Mouse (Mus musculus) right cerebral cortex, postnatal 4 days (tissue): Measurements from ENCODE around the gene Zfp982.
"Not testable (repeated sequence)": the region's sequence is repeated elsewhere in the genome, so short reads cannot be mapped to it uniquely, and the experiment has no call there.

Experiments
- DNase-seq: peaks from one replicate; pipeline ENCODE4 v3.0.0-alpha.2; 2022

Gene Zfp982

DNA sequence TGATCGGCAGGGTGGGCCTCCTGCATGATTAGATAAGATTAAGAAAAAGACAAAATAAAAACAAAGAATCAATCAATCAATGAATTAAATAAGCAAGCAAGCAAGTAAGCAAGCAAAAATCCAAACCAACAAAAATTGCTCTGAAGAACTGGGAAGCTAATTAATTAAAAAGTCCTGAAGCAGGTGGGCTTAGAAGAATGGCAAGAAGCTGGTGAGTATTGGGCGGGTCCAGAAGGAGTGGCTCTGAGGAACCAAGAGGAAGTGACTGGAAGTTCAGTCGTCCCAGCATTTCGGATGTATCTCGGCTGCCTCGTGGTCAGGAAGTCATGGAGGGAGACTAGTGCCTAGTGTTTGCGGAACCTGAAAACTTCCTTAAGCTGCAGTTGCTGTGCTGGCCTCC is at the start of gene Zfp982:
TSS of gene Zfp982 (plus strand) at position 301 of the 400 bp plus-strand sequence.
- DNase-seq: not testable (repeated sequence)

DNA sequence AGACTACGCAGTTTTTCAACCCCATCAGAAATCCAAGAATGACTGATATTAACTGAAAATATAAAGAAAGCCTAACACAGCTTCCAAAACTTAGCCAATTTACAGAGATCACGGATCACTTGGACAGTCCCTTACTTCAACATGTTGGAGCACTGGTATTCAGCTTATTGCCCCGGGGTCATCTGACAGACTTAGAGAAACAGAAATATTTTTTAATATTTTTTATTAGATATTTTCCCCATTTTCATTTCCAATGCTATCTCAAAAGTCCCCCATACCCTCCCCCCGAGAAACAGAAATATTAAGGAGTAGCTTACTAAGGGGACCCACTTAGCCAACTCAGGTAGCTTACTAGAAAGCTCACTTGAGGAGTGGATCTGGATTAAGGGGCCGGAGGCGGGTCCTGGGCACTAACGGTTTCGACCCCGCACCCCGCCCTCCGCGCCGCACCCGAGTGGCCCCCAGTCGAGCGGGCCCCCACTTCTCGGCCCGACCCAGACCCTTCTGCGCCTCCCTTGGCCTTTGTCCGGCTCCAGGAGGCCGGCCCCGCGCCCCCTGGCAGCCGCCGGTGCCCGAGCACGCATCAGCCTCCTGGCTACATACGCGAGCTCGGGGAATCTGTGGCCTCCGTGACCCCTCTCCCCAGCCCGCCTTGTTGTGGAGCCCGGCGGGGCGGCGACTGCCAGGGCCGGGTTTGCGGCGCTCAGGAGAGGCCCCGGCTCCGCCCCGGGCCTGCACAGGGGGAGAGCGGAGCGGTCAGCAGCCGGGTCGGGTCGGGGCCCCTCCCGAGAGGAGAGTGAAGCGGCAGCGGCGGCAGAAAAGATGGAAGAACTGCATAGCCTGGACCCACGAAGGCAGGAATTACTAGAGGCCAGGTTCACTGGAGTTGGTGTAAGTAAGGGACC is 49.3 kb upstream of the Zfp982 start:
- peak; percentile 30 for DNase-seq

DNA sequence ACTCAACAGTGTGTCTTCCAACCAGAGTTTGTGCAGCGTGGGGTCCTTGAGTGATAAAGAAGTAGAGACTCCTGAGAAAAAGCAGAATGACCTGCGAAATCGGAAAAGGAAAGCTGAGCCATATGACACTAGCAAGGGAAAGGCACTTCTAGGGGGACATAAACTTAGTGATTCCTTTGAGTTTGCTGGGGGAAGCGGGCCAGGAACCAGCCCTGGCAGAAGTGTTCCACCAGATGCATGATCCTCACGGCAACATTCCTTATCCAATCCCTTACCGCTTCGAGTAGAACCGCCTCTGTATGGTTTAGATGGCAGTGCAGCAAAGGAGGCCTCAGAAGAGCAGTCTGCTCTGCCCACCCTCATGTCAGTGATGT is 48.7 kb upstream of the Zfp982 start:
- not testable (repeated sequence) for DNase-seq

DNA sequence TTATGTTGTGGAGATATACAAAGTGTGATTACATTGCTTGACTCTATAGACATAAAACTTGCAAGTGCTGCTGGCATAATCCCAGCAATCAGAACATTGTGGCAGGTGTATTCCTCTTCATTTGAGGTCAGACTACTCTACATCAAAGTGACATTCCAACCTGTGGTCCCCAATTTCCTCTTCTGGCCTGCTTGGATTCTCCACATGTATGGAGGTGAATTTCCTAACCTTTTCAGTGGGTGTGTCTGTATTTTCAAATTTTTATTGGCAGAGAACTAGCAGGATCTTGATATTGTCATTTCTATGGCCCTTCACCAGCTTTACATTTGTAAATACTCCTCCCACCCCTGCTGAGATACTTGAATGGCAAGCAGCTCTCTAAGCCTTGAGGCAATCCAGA is 46.8 kb upstream of the Zfp982 start:
- not testable (repeated sequence) for DNase-seq

DNA sequence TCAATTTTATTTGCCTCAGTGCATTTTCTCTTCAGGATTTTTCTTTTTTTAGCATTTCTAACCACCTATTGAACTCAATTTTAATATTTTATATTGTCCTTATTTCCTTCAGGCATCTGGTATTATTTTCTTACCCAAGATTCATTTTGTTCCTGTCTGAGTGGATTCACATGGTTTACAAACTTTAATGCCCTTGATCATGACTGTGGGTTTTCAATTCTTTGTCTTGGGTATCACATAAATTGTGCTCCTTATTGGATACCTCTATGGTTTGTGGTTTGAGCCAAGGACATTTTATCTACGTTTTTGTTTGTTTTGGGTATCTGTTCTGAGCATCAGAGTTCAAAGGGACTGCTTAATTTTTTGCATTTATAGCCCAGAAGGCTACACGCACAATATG is 43.9 kb upstream of the Zfp982 start:
- no peak for DNase-seq

DNA sequence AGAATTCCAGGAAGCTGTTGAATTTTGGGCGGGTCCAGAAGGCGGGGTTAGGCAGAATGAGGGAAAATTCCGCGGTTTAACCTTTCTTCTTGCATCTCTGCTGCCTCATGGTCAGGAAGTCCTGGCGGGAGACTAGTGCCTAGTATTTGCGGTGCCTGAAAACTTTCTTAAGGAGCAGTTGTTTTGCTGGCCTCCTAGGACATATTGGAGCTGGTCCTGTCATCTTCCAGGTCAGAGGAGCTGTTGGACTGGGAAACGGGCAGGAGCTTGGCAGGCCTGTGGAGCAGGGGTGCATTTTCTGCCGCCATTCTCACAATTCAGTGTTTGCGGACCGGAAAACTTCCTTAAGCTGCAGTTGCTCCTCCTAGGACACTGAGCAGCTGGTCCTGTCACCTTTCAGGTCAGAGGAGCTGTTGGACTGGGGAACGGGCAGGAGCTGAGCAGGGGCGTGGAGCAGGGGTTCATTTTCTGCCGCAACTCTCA is 43.1 kb upstream of the Zfp982 start:
- no peak for DNase-seq

DNA sequence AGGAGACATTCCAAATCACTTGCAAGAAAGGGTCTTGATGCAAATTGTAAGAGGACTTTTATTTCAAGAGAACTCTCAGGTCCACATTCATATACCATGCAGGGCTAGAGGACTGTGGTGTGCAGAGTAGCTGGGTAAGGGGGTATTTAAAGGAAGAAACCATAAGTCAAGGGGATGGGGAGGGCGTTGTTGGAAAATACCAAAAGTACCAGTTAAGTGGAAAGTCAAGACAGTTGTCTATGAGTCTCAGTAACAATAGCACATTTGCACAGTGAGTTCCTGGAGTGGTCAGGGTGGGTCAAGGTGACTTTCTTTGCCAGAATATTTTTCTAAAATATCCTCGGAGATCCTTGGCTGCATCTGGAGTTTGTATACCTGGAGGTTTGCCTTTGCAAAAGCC is 42.2 kb upstream of the Zfp982 start:
- DNase-seq: not testable (repeated sequence)

DNA sequence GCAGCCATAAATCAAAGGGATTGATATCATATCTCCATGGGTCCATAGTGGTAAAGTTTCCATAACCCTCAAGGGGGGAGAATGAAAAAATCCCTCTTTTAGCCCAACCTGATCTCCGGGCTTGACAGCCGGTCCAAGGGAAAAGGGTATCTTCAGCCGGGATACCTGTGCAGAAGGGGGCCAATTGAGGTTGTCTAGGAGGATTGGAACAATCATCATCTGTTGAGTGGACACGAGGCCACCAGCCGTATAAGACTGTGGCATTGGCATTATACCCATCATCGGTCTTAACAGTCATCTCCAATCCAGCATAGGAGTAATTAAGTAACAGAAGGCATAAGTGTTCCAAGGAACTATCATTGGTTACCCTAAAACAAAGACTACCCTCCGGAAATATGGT is 25.0 kb upstream of the Zfp982 start:
- not testable (repeated sequence) for DNase-seq

DNA sequence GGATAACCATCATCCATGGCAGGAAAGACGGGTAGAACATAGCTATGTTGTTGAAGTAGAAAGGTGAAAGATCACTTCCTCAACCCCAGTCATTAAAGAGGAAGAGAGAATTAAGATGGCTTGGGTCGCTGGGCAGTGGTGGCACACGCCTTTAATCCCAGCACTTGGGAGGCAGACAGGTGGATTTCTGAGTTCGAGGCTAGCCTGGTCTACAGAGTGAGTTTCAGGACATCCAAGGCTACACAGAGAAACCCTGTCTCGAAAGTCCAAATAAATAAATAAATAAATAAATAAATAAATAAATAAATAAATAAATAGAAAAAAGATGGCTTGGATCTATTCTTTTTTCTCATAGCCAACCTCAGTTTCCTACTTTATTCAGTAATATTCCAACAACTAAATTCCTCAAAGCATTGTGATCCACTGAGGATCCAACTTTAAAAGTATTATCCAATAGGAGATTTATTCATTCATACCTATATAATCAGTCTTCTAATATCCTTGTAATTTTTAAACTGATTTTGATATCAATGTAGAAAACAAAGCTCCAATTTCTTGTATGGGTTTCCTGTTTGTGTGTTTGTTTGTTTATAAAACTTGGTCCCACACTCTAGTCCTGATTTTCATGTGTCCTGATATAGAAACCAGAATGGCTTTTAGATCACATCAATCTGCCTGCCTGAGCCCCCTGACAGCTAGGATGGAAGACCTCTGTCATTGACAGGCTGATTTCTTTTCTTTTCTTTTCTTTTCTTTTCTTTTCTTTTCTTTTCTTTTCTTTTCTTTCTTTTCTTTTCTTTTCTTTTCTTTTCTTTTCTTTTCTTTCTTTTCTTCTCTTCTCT is 6.8 kb downstream of the Zfp982 start:
- not testable (repeated sequence) for DNase-seq

DNA sequence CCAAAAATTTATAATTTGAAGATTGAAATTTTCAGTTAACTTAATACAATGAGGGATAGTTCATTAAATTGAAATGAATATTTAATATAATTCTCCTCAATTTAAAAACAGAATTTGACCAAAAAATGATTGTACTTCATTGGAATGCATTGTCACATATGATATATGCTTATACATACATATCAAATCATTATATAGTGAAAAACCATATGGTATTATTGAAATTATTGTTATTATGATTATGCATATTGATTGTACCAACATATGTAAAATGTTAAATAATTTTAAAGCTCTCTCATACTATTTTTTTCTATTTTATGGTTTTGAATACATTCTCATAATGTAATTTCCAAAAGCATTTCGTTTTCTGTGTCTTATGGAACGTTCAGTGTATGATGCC is 17.0 kb downstream of the Zfp982 start:
- DNase-seq: no peak

DNA sequence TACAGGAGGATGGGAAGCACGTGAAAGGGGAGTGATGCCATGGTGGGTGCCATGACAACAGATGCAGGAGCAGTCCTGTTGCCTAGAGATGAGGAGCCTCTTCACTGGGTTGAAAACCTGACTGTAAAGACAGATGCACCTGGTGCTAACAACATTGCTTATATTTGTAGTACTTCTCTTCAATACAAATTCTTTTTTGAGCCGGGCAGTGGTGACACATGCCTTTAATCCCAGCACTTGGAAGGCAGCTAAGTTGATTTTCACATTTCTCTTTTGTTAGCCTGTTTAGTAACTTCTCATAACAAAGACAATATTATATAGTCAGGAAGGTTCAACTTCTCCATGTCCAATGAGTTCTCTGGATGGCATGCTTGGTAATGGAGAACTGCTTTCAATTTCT is 26.8 kb downstream of the Zfp982 start:
- DNase-seq: no peak

DNA sequence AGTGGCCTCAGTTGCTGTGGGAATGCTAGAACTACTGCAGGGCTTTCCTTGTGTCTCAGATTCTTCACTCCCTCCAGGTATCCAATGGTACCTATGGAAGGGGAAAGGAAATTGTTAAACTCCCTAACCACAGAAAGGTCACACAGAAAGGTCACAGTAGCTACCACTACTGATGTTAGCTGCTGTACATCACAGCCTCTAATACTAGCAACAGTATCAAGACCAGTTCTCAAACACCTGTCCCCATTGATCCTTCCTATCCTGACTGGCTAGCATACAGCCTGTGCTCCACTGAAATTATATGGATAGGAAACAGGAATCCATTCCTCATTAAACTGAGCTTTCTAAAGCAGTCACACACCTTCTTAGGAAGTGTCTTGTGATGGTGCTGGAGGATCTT is 27.9 kb downstream of the Zfp982 start:
- no peak for DNase-seq

DNA sequence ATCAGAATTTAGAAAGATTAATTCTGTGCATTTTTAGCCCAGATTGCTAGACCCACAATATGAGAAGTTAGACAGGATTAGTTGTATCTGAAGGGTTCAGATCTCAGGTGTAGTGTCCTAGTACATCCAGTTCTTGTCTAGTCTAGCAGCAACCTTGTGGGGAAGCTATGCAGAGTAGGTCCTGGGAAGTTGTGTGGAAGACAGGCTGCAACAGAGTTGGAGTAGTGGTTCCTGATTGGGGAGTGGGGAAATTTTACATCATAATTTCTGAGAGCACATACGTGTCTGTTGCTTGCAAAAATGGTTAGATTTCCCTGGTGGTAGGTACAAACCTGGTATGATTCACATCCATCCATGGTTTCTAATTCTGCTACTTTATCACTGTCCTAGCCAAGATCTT is 32.9 kb downstream of the Zfp982 start:
- no peak for DNase-seq

DNA sequence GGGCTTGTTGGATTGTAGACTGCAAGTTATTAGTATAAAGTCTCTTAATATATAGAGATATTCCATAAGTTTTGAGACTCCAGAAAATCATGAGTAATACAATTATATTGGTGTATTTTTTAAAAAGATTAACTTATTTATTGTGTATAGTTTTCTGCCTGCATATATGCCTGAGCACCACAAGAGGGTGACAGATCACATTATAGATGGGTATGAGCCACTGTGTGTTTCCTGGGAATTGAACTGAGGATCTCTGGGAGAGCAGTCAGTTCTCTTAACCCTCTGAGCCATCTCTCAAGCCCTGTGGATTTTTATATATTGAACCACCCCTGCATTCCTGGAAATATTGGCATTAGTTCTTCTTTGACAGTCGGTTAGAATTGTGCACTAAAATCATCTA is 38.1 kb downstream of the Zfp982 start:
- DNase-seq: no peak

DNA sequence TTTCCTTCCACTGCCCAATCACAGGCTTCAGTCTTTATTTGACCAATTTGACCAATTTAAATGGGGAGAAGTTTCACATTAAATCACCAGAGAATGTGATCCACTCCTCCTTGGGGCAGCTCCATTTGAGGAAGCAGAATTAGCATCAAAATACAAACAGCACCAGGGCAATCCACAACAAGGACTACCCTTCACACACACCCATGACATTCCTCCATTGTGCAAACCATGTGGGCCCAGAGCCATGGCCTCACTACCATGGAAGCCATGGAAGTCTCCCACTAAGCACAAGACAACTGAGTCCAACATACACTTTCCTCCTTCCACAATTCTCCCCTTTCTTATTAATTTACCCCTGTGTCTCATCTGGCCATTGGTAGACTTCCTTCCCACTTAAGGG is 43.7 kb downstream of the Zfp982 start:
- DNase-seq: not testable (repeated sequence)

DNA sequence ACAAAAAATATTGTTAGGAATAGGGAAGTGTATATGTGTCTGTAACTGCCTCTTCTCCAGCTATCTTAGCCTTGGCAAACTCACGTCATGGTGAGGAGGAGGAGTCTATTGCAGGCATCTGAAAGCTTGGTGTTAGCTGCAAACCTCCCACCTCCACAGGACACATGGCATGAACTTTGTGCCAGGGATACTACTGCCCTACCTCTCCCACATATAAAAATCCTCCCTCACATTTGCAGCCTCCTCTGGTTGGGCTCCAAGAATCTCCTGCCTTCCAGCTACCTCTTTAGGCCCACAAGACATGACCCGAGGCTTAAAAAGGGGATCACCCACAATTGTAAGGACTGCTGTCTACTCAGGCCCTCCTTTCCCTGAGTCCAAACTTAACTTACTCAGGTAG is 45.5 kb downstream of the Zfp982 start:
- no peak for DNase-seq

DNA sequence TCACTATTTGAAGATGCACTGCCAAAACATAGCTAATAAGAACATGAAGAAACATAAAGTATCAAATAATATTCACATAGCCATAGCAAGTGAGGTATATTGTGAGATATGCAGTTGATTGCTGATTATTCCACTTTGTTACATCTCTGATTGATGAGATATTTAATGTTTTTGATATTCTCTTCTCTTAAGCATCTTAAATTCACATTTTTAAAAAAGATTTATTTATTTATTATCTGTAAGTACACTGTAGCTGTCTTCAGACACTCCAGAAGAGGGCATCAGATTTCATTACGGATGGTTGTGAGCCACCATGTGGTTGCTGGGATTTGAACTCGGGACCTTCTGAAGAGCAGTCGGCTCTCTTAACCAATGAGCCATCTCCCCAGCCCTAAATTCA is 47.7 kb downstream of the Zfp982 start, which contains the start of gene Gm16503:
TSS of gene Gm16503 (plus strand) at position 301 of the 400 bp plus-strand sequence.
- DNase-seq: not testable (repeated sequence)

DNA sequence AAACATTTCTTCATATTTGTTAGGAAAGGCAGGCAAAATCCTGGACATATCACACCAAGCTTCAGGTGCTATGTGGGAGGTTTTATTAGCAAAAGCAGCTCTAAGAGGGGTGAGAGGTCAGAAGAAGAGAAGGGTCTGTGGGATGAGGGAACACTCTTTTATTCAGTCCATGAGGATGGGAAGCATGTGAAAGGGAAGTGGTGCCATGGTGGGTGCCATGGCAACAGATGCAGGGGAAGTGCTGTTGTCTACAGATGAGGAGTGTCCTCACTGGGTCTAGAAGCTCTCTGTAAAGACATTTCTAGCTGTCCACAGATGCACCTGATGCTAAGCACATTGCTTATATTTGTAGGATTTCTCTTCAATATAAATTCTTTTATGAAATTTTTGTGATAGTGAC is 48.9 kb downstream of the Zfp982 start:
- no peak for DNase-seq

DNA sequence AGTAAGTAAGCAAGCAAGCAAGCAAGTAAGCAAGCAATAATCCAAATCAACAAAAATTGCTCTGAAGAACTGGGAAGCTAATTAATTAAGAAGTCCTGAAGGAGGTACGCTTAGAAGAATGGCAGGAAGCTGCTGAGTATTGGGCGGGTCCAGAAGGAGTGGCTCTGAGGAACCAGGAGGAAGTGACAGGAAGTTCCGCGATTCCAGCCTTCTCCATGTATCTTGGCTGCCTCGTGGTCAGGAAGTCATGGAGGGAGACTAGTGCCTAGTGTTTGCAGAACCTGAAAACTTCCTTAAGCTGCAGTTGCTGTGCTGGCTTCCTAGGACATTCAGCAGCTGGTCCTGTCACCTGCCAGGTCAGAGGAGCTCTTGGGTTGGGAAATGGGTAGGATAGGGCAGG is 60.9 kb downstream of the Zfp982 start, which contains the start of gene Zfp985:
TSS of gene Zfp985 (plus strand) at position 207 of the 400 bp plus-strand sequence.
- not testable (repeated sequence) for DNase-seq

DNA sequence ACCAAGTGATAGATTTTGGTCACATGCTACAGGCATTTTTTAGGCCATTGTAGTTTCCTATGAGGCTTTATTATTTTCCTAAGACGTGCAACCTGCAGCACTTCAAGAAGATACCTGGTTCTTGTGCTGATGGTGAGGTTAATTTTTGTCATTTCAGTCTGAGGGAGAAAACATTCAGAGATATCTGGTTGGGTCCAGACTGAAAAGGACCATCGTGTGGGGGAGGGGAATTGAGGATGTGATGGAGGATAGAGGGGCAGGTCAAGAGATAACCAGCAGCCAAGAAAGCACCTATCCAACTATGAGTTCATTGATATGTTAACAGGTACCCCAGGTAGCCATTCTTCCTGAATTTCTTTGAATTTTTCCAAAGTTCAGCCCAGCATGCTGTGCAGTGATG is 62.1 kb downstream of the Zfp982 start:
- DNase-seq: not testable (repeated sequence)

DNA sequence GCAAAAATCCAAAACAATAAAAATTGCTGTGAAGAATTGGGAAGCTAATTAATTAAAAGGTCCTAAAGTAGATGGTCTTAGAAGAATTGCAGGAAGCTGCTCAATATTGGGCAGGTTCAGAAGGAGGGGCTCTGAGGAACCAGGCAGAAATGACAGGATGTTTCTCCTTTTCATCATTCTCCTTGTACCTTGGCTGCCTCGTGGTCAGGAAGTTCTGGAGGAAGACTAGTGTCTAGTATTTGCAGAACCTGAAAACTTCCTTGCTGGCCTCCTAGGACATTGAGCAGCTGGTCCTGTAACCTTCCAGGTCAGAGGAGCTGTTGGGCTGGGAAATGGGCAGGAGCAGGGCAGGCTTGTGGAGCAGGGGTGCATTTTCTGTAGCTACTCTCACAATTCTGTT is 64.7 kb downstream of the Zfp982 start:
- DNase-seq: not testable (repeated sequence)

DNA sequence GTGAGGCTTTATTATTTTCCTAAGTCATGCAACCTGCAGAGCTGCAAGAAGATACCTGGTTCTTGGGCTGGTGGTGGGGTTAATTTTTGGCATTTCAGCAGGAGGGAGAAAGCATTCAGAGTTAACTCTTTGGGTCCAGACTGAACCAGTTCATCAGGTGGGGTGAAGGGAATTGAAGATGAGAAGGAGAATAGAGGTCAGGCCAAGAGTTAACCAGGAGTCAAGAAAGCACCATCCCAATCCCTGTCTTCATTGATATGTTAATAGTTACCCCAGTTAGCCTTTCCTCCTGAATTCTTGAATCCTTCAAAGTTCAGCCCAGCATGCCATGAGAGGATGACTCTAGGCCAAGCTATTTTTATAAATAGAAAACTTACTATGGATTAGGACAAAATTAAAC is 65.8 kb downstream of the Zfp982 start:
- not testable (repeated sequence) for DNase-seq

DNA sequence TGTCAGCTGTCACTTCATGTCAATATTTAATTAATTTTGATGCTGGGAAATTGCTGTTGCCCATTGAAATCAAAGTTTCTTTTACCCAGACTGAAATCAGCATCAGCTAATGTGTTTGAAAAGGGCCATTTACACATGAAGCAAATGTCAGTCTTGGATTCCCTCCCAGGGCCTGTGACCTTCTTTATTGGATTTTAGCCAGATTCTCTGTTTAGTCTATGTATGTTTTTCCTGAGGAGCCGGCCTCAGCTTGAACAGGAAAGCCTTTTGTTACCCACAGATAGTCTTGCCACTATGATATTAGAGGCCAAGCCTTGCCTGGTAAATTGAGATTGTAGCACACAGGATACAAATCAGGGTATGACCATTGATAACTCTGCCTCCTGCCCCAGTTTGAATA is 66.9 kb downstream of the Zfp982 start:
- DNase-seq: not testable (repeated sequence)
